ENCODE assay signal across 23 mouse cellular contexts in the genomic region with DNA sequence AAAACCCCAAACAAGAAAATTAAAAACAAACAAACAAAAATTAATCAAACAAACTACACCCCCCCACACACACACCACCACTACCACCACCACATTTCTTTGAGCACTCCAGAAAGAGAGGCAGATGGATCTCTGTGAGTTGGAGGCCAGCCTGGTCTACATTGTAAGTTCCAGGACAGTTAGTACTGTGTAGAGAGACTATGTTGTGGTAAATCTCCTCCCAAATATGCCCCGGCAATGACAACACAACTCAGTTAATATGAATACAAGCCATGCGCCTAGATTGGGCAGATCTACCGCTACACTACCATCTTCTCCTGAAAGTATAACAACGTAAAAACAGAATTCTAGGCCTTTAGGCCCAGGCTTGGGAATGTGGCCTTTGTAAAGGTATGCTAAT. TPM values are rescaled to one million over a fixed set of nuclear protein-coding genes. Genes with fewer than 3 reads are reported as not detected.
A peak's percentile ranks its signal among the peaks of the same experiment; 100 is the strongest.
DNase-seq lines count a peak whose midpoint lies in the region.
"Had no signal": no experiment of that assay in that cellular context is flagged by ENCODE, and none has a peak within 500 bp of the region (broad histone marks: within the 10 kb centered on the region; RNA-seq: fewer than 3 reads in every experiment).

No protein-coding gene starts in this region.

- peak; percentile 56 for DNase-seq in heart, adult 11 months
- no peak for DNase-seq in heart, postnatal 36 days
- DNase-seq in ES-CJ7 (ENCODE audit: low read depth, low spot score) (peak; percentile 32), R1 (ENCODE audit: low read depth, low spot score) (peak; percentile 65), MN1 (ENCODE audit: low spot score) (no peak)
- DNase-seq in adrenal gland, adult 8-10 months = no peak
- no peak for DNase-seq in limb, embryonic 10.5 days (ENCODE audit: low spot score)
- DNase-seq: adrenal gland, adult 2 months; adrenal gland, postnatal 14 days; adrenal gland, postnatal 36 days; B cell, adult 2 months; cerebellum, adult 11-12 months; cerebellum, adult 2 months; cerebellum, adult 9-10 months; cerebellum, postnatal 10 days; cerebellum, postnatal 25 days; forebrain, postnatal 0 days had no signal

- no peaks in the 10 kb centered on the region for H3K9me3 ChIP-seq in limb, embryonic 10.5 days (replicated peaks)
- H3K9me3 ChIP-seq: embryonic facial prominence, embryonic 12.5 days; forebrain, embryonic 13.5 days; forebrain, embryonic 15.5 days; G1E had no signal

- no peak overlapping the region for H3K4me3 ChIP-seq in limb, embryonic 10.5 days
- H3K4me3 ChIP-seq: embryonic facial prominence, embryonic 10.5 days; embryonic facial prominence, embryonic 12.5 days; forebrain, embryonic 13.5 days; forebrain, embryonic 15.5 days had no signal

- no peaks in the 10 kb centered on the region for H3K27me3 ChIP-seq in limb, embryonic 10.5 days (ENCODE audit: low read depth, poor library complexity, severe bottlenecking)
- H3K27me3 ChIP-seq: CH12.LX; embryonic facial prominence, embryonic 12.5 days; forebrain, embryonic 13.5 days; forebrain, embryonic 15.5 days had no signal

- H3K4me1 ChIP-seq in limb, embryonic 10.5 days = no peaks in the 10 kb centered on the region
- H3K4me1 ChIP-seq: embryonic facial prominence, embryonic 10.5 days; embryonic facial prominence, embryonic 12.5 days; forebrain, embryonic 13.5 days had no signal

- no peaks in the 10 kb centered on the region for H3K36me3 ChIP-seq in limb, embryonic 10.5 days
- H3K36me3 ChIP-seq: embryonic facial prominence, embryonic 10.5 days; embryonic facial prominence, embryonic 12.5 days; forebrain, embryonic 15.5 days; G1E had no signal

- 88% methylated on average over 4 of the region's 4 CpGs for WGBS in limb, embryonic 10.5 days

- H3K27ac ChIP-seq in limb, embryonic 10.5 days = no peak overlapping the region
- H3K27ac ChIP-seq: embryonic facial prominence, embryonic 10.5 days; embryonic facial prominence, embryonic 12.5 days; forebrain, embryonic 13.5 days; forebrain, embryonic 15.5 days had no signal

- intact Hi-C loops in heart, postnatal 36 days (cut with DNase I) = no loop called here

RNA-seq across cellular contexts. Expression of gene Rtraf, which starts 36.7 kb away (rescaled TPM):
- 10 to 100 TPM; 71.0 to 75.8 TPM for total RNA-seq in heart, postnatal 36 days (2021)
- 10 to 100 TPM; 73.4 to 76.8 (median 75.6) TPM for total RNA-seq in adrenal gland, adult 8-10 months (2022)
- 228 and 232 TPM in 2 replicates for polyA plus RNA-seq in limb, embryonic 10.5 days (2016; fragmentation: Nextera tagmentation; extraction: Ambion mirVana)

Comparison
In these comparisons a context has a peak if more than half of its experiments do, and no peak if none do; other contexts are left out.
1. DNase-seq: peak in heart, adult 11 months (single experiment), ES-CJ7 (single experiment) and R1 (single experiment); none in heart, postnatal 36 days (0 of 2), adrenal gland, adult 8-10 months (single experiment), MN1 (single experiment) and limb, embryonic 10.5 days (single experiment).